Mouse (Mus musculus): ENCODE data around the gene Psap. TPM values are rescaled to one million over a fixed set of nuclear protein-coding genes. Genes with fewer than 3 reads are reported as not detected.

The Psap gene
- polyA plus RNA-seq, 1 experiment from 2014 or later = 129 TPM

DNA sequence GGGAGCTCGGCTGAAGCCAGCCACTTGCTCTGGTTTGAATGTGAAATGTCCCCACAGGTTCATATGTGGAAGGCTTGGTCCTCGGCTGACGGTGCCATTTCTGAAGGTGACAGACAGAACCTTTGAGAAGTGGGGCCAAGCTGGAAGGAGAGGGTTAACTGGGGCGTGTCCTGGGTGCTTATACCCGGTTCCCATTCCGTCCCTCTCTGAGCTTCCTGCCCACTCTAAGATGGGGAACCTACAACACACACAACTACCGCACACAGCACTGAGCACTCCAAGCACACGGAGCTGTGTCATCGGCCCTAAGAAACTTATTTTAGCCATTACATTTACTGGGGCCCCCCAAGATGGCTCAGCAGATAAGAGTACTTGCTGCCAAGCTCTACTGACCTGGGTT is 64.1 kb downstream of the Psap start:
- Histone ChIP-seq H3K9ac (replicated peaks; ENCODE audit: low read length) (no peak overlapping the region), H3K9me3 (ENCODE audit: control insufficient read depth, low read length) (no peaks in the 10 kb centered on the region), H3K4me2 (ENCODE audit: low read length) (no peak overlapping the region), H3K36me3 (ENCODE audit: control insufficient read depth, insufficient read depth, low read length) (no peaks in the 10 kb centered on the region), H3K4me3 (replicated peaks; ENCODE audit: low read depth, low read length) (no peak overlapping the region), H3K27ac (replicated peaks; ENCODE audit: low read depth, low read length) (no peak overlapping the region), H3K4me1 (ENCODE audit: control insufficient read depth, insufficient read depth, low read length) (peaks cover 2% of the 10 kb centered on the region; the same call in 1 of the 2 replicates), H3K27me3 (ENCODE audit: control insufficient read depth, insufficient read depth, low read length) (peaks cover under 1% of the 10 kb centered on the region; the same call in 1 of the 2 replicates)
- DNase-seq = no peak
- no peak for ATAC-seq (ENCODE audit: low FRiP score, low TSS enrichment)
- WGBS = 81% methylated on average over 9 of the region's 9 CpGs

DNA sequence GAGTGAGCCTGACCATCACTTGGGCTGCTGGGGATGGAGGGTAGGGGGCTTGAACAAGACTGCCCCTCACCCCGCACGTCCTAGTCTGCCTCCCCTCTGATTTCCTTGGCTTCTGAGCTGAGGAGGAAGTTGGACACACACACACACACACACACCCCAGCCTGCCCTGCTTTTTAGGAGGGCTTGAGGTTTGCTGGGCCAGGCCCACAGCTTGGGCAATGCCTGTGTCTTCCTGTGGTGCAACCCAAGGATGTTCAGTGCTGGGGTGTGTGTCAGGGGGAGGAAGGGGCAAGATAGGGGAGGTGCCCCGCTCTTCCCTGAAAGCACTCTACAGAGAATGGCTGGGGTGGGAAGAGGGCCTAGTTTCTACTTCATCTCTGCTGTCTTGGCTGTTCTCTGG is 66.7 kb downstream of the Psap start:
- no peak for ATAC-seq (ENCODE audit: low FRiP score, low TSS enrichment)
- no peak for DNase-seq
- Histone ChIP-seq H3K27ac (replicated peaks; ENCODE audit: low read depth, low read length) (no peak overlapping the region), H3K4me1 (ENCODE audit: control insufficient read depth, insufficient read depth, low read length) (peaks cover 10% of the 10 kb centered on the region; the same call in 1 of the 2 replicates), H3K36me3 (ENCODE audit: control insufficient read depth, insufficient read depth, low read length) (no peaks in the 10 kb centered on the region), H3K4me2 (ENCODE audit: low read length) (no peak overlapping the region), H3K27me3 (ENCODE audit: control insufficient read depth, insufficient read depth, low read length) (peaks cover 14% of the 10 kb centered on the region), H3K4me3 (replicated peaks; ENCODE audit: low read depth, low read length) (no peak overlapping the region), H3K9me3 (ENCODE audit: control insufficient read depth, low read length) (no peaks in the 10 kb centered on the region), H3K9ac (replicated peaks; ENCODE audit: low read length) (no peak overlapping the region)
- WGBS = 91% methylated on average over 3 of the region's 3 CpGs

DNA sequence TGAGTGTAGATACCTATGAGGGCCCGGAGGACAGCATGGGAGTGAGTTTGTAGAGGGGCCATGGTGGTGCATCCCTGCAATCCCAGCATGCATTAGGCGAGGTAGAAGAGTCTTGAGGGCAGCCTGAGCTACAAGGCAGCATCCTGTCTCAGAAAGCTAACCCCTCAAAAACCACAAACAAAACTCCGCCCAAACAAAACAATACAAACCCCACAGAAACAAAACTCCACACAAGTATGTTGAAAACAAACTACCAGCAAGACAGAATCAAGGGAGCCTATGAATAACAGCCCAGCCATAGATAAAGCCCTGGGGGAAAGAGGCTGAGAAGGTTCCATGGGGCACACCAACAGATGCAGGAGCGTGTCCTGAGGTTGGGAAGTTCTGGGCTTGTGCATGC is 68.6 kb downstream of the Psap start:
- Histone ChIP-seq H3K36me3 (ENCODE audit: control insufficient read depth, insufficient read depth, low read length) (no peaks in the 10 kb centered on the region), H3K4me1 (ENCODE audit: control insufficient read depth, insufficient read depth, low read length) (peaks cover 10% of the 10 kb centered on the region; the same call in 1 of the 2 replicates), H3K4me3 (replicated peaks; ENCODE audit: low read depth, low read length) (no peak overlapping the region), H3K4me2 (ENCODE audit: low read length) (no peak overlapping the region), H3K9me3 (ENCODE audit: control insufficient read depth, low read length) (no peaks in the 10 kb centered on the region), H3K9ac (replicated peaks; ENCODE audit: low read length) (no peak overlapping the region), H3K27me3 (ENCODE audit: control insufficient read depth, insufficient read depth, low read length) (peaks cover 14% of the 10 kb centered on the region), H3K27ac (replicated peaks; ENCODE audit: low read depth, low read length) (no peak overlapping the region)
- DNase-seq (no peak), ATAC-seq (ENCODE audit: low FRiP score, low TSS enrichment) (no peak)
- 89% methylated on average over 4 of the region's 4 CpGs for WGBS

DNA sequence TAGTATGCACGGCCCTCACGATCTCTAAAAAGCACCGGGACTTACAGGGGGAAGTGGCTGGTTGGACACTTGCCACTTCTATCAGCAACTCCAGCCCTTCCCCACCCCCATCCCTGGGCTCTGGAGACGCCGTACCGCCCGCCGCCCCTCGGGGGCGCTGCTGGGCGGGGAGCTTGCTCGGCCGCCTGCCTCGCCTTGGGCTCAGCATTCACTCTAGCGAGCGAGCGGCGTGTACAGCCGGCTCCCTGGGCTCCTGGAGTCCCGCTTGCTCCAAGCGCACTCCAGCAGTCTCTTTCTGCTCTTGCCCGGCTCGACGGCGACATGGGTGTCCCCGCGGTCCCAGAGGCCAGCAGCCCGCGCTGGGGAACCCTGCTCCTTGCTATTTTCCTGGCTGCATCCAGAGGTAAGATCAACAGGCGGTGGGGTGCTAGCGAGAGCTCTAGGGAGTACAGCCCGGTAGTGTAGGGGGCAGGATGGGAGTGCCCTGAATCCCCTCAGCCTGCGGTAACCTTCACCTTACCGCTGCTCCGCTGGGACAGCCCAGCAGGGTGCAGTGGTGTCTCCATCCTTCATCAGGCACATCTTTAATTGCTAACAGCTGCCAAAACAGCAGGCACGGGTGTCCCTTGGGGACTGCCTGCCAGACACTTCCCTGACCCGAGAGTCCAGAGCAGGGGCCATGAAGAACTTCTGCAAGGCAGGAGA is 69.4 kb downstream of the Psap start, which contains the start of gene Vsir:
Vsir (plus strand) TSS at position 151 of the 705 bp plus-strand sequence.
- H3K27me3 ChIP-seq (ENCODE audit: control insufficient read depth, insufficient read depth, low read length) = peaks cover 14% of the 10 kb centered on the region
- ATAC-seq (ENCODE audit: low FRiP score, low TSS enrichment) = no peak
- no peaks in the 10 kb centered on the region for H3K36me3 ChIP-seq (ENCODE audit: control insufficient read depth, insufficient read depth, low read length)
- peaks cover 11% of the 10 kb centered on the region; the same call in 1 of the 2 replicates for H3K4me1 ChIP-seq (ENCODE audit: control insufficient read depth, insufficient read depth, low read length)
- peak within 1 kb of the TSS; percentile 18 for H3K4me3 ChIP-seq (replicated peaks; ENCODE audit: low read depth, low read length)
- DNase-seq = peak; percentile 76
- under 1% methylated on average over 37 of the region's 37 CpGs for WGBS
- H3K9me3 ChIP-seq (ENCODE audit: control insufficient read depth, low read length) = no peaks in the 10 kb centered on the region
- no peak within 1 kb of the TSS for H3K9ac ChIP-seq (replicated peaks; ENCODE audit: low read length)
- peak within 1 kb of the TSS; percentile 38 for H3K4me2 ChIP-seq (ENCODE audit: low read length)
- H3K27ac ChIP-seq (replicated peaks; ENCODE audit: low read depth, low read length) = no peak within 1 kb of the TSS

DNA sequence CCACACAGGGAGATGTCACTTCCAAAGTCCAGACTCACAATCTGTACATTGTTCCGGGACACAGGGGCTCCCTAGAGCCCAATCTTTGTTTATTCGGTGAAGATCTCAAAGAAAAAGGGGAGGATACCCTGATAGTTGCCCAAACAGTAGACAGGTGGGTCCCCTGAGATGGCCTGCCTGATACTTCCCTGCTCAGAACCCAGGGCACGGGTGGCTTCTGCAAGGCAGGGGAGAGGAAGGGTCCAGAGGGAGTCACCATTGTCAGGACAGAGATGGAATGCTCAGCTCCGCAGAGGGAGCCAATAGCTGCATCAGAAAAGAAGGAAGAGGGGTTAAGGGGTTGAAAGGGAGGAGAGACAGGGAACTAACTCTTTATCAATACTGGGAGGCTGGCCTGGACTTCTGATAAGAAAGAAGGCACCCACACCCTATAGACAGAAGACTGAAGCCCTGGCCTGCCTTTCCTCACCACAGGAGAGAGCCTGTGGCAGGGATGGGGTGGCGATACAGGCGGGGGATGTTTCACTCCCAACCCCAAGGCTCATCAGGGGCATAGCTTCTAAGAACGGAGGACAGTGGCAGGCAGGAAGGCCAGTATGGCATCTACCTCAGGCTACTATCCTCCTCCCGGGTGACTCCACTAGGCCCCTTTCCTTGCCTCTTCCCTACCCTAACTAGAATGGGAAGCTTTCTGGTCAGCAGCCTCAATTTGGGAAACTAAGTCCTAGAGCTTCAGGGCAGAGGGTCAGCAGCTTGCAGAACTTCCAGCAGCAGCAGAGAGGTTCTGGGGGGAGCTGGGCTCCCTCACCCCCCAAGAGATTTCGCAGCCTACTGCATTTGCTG is 70.6 kb downstream of the Psap start:
- 36% methylated on average over 9 of the region's 9 CpGs for whole genome bisulfite sequencing
- ATAC-seq (ENCODE audit: low FRiP score, low TSS enrichment) = no peak
- Histone ChIP-seq H3K27me3 (ENCODE audit: control insufficient read depth, insufficient read depth, low read length) (peaks cover 14% of the 10 kb centered on the region), H3K36me3 (ENCODE audit: control insufficient read depth, insufficient read depth, low read length) (no peaks in the 10 kb centered on the region), H3K4me3 (replicated peaks; ENCODE audit: low read depth, low read length) (no peak overlapping the region), H3K9me3 (ENCODE audit: control insufficient read depth, low read length) (no peaks in the 10 kb centered on the region), H3K4me1 (ENCODE audit: control insufficient read depth, insufficient read depth, low read length) (peaks cover 13% of the 10 kb centered on the region; the same call in 1 of the 2 replicates), H3K27ac (replicated peaks; ENCODE audit: low read depth, low read length) (no peak overlapping the region), H3K9ac (replicated peaks; ENCODE audit: low read length) (no peak overlapping the region), H3K4me2 (ENCODE audit: low read length) (no peak overlapping the region)
- no peak for DNase-seq

DNA sequence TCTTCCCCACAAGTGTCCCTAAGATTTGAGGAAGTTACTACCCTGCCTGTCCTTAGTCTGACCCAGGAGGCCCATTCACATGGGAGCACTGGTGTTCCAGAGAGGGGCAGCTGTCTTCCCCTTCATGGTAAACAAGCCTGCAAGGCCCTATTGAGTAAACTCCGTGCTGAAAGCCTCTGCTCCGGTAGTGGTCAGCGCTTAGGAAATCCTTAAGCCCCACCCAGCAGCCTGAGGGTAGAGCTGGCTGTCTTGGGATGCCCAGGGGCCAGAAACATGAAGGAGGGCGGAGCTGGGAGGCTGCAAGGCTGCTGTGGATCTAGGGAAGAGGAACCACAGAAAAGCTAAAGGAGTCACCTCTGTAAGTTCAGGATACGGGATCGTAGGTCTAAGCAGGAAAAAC is 71.6 kb downstream of the Psap start:
- Histone ChIP-seq H3K36me3 (ENCODE audit: control insufficient read depth, insufficient read depth, low read length) (no peaks in the 10 kb centered on the region), H3K27me3 (ENCODE audit: control insufficient read depth, insufficient read depth, low read length) (peaks cover 14% of the 10 kb centered on the region), H3K9me3 (ENCODE audit: control insufficient read depth, low read length) (no peaks in the 10 kb centered on the region), H3K4me3 (replicated peaks; ENCODE audit: low read depth, low read length) (no peak overlapping the region), H3K4me1 (ENCODE audit: control insufficient read depth, insufficient read depth, low read length) (peaks cover 13% of the 10 kb centered on the region; the same call in 1 of the 2 replicates), H3K9ac (replicated peaks; ENCODE audit: low read length) (no peak overlapping the region), H3K27ac (replicated peaks; ENCODE audit: low read depth, low read length) (no peak overlapping the region), H3K4me2 (ENCODE audit: low read length) (no peak overlapping the region)
- WGBS = 42% methylated on average over 6 of the region's 6 CpGs
- no peak for ATAC-seq (ENCODE audit: low FRiP score, low TSS enrichment)
- no peak for DNase-seq

DNA sequence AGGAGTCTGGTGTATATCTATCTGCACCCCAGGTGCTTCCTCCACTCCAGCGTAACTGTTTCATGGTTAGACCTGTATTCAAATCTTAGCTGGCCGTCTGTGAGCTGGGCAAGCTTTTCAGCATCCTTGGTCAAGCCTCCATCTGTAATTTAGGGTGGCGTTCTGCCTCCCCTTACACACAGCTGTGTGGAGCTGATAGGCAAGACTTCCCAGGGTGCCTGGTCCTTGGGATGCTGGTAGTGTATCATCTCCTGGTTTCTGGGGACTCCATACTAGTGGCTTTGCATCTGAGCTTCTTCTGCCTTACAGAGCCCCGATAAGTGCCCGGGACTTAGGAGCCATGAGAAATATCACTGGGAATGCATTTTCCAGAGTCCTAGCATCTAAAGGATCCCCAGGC is 72.2 kb downstream of the Psap start:
- DNase-seq (no peak), ATAC-seq (ENCODE audit: low FRiP score, low TSS enrichment) (no peak)
- no peaks in the 10 kb centered on the region for H3K36me3 ChIP-seq (ENCODE audit: control insufficient read depth, insufficient read depth, low read length)
- H3K4me1 ChIP-seq (ENCODE audit: control insufficient read depth, insufficient read depth, low read length) = peaks cover 13% of the 10 kb centered on the region; the same call in 1 of the 2 replicates
- H3K4me3 ChIP-seq (replicated peaks; ENCODE audit: low read depth, low read length) = no peak overlapping the region
- no peak overlapping the region for H3K9ac ChIP-seq (replicated peaks; ENCODE audit: low read length)
- peaks cover 14% of the 10 kb centered on the region for H3K27me3 ChIP-seq (ENCODE audit: control insufficient read depth, insufficient read depth, low read length)
- H3K9me3 ChIP-seq (ENCODE audit: control insufficient read depth, low read length) = no peaks in the 10 kb centered on the region
- no peak overlapping the region for H3K27ac ChIP-seq (replicated peaks; ENCODE audit: low read depth, low read length)
- H3K4me2 ChIP-seq (ENCODE audit: low read length) = no peak overlapping the region
- WGBS = 92% methylated on average over 5 of the region's 5 CpGs

DNA sequence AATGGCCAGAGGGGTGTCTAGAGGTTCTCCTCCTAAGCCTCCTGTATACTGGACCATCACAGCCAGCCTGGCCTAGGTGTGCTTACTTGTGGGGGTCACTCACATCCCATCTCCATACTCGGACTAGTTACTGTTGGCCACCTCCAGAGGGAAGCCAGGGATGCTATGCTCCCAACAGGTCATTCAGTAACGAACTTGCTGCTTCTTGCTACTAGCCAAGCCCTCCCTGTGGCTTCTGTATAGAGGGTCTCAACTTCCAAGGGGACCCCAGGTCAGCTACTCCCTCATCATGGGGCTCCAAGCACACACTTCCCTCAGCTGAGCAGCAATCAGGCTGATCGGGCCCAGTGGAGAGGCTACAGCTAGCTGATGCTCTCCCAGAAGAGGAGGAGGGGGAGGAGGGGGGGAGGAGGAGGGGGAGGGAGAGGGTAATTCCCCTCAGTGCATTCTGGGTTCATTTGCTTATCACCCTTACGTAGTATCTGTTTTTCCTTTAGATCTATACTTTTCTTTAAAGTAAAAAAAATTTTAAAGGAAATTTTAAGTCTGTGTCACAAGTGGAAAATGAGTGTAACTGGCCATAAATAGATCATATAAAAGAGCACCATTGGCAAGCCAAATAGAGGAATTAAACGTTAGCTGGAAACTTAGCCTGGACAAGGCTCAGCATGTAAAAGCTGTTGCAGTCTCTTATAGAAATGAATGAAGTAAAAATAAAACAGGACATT is 72.8 kb downstream of the Psap start:
- no peaks in the 10 kb centered on the region for H3K9me3 ChIP-seq (ENCODE audit: control insufficient read depth, low read length)
- ATAC-seq (ENCODE audit: low FRiP score, low TSS enrichment) (no peak), DNase-seq (no peak)
- H3K9ac ChIP-seq (replicated peaks; ENCODE audit: low read length) = no peak overlapping the region
- 54% methylated on average over 5 of the region's 5 CpGs for WGBS
- no peaks in the 10 kb centered on the region for H3K36me3 ChIP-seq (ENCODE audit: control insufficient read depth, insufficient read depth, low read length)
- H3K4me1 ChIP-seq (ENCODE audit: control insufficient read depth, insufficient read depth, low read length) = peaks cover 13% of the 10 kb centered on the region; the same call in 1 of the 2 replicates
- no peak overlapping the region for H3K4me3 ChIP-seq (replicated peaks; ENCODE audit: low read depth, low read length)
- H3K27ac ChIP-seq (replicated peaks; ENCODE audit: low read depth, low read length) = no peak overlapping the region
- peak overlapping the region; percentile 15; the same call in 1 of the 2 replicates for H3K4me2 ChIP-seq (ENCODE audit: low read length)
- peaks cover 14% of the 10 kb centered on the region for H3K27me3 ChIP-seq (ENCODE audit: control insufficient read depth, insufficient read depth, low read length)
